Mouse (Mus musculus) skeletal muscle tissue, adult 2 months (tissue): ENCODE data around the gene Ctsc.

Experiments used
- DNase-seq: peaks from one replicate; pipeline ENCODE4 v3.0.0-alpha.2; 2012; ENCODE audit warnings: low read depth, low spot score

The Ctsc gene

DNA sequence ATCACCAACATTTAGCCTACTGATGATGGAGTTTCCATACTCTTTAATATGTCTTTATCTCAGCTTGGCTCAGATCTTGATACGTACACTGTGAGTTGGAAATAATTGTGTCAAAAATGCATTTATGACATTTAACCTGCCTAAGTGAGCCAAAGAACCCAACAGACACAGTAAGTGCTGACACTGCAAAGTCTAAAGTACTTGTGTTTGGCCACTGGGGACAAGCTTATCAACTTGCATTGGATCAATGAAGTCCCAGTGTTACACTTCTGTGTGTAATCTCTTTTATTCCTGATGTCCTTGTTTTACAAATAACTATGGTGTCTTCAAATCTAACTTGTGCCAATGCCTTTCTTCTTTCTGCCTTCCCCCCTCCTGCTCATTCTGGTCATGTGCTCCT is 18.1 kb downstream of the Ctsc start:
- DNase-seq: no peak

DNA sequence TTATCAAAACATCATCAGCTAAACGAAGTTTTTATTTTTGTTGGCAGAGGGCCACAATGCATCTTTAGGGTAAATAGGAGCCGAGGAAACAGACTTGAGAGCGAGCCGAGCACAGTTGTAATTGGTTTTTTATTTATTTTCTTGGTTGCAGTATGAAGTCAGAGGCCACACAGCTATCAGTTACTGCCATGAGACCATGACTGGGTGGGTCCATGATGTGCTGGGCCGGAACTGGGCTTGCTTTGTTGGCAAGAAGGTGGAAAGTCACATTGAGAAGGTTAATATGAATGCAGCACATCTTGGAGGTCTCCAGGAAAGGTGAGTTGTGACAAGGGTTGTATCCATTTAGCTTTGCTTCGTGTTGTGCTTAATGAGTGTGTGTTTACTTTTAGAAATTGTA is 19.0 kb downstream of the Ctsc start:
- no peak for DNase-seq

DNA sequence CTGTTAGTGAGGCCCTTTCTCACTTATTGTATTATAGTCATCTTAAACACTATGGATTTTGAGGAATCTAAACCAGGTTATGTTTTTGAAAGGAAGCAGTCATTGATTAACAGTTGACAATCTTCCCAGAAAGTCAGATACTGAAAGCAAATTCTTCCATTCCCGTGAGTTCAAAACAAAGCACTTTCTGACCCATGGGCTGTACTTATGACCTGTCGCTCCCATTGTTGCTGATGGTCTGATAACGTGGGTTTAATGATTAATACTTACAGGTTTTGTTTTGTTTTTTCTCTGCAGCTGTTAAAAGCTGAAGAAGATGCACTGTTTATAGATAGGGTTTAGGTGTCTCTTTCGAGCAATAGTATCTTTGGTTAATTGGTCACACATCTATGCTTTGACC is 27.9 kb downstream of the Ctsc start:
- no peak for DNase-seq

DNA sequence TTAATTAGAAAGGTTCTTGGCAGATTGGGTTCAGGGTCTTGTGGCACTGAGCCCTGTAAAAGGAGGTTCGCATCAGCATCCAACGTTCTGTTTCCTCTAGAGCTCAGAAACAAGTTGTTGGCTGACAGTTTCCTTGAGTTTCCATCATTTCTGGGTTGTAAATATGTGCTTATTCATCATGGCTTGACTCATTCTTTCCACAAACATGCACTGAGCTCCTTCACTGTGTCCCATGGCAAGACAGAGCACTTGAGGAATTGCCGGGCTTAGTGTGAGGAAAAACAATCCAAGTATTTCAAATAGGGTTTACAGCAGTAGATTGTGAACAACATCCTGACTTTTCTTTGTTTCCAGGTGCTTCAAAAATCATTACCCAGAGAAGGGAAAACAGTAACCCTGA is 28.8 kb downstream of the Ctsc start:
- no peak for DNase-seq

DNA sequence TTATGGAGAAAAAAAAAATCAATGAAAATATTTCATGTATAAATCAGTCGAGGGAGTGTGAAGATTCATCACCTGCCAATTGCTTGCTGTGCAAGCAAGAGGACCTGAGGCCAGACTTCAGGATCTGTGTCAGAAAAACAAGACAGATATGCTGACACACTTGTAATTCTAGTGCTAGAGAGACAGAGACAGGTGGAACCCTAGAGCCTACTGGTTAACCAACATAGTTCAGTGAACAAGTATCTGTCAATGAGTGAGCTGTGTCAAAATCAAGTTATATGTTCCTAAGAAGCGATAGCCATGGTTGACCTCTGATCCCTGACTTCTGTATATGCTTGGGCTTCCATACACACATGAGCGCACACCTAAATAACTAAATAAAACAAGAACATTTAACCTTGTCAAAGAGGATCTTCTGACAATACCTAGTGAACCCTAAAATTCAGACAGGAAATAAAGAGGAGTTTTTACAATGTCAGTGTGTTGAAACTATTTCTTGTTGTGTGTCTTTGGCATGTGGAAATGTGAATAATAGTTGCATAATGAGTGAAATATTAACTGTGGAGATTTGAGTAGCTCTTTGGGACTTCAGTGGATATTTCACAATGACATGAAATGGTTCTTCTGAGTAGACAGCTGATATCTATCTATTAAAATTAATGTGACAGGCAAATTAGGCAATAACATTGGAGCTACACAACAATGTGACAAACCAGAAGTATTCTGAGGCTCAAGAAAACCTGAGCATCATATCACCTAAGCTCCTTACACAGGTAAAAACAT is 32.7 kb downstream of the Ctsc start:
- peak; percentile 82 for DNase-seq

DNA sequence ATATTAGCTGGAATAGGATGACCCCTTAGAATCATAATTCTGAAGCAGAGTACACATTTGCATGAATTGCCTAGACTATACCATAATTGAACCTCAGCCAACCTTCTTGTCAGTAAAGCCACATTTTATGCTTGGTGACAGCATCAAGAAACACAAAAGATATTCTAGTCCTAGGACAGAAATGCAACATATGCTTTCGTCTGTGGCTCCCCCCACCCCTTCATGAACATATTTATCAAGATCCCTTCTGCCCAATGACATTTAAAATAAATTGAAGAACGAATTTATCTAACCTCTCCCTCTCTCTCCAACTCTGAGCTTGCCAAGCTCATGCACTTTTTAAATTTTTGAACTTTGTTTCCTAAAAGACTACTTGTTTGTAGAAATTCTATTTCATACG is 38.5 kb downstream of the Ctsc start:
- DNase-seq: no peak

DNA sequence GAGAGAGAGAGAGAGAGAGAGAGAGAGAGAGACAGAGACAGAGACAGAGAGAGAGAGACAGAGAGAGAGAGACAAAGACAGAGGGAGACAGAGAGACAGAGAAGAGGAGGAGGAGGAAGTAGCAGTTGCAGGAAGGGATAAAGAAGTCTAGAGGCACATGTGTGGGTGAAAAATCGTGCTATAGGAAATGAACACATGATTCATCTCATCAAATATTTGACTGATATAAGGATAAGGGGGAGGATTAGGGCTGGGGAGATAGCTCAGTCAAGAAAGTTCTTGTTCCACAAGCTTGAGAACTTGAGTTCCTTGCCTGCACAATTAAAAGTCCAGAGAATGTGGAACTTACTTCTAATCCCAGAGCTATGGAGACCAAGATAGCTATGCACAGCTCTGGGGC is 40.6 kb downstream of the Ctsc start:
- DNase-seq: no peak

DNA sequence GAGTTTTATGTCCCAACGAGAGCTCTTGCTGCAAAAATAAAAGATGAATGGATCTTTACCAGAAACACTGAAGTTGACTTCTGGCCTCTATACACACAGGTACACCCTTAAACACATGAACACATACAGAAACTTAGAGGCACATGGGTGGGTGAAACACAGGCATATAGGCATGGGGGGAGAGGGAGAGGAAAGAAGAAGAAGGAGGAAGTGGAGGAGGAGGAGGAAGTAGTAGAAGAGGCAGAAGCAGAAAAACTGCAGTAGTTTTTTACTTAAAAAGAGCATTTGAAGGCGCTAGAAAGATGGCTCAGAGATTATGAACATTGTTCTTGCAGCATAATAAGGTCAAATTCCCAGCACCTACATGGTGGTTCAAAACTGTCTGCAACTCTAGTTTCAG is 41.0 kb downstream of the Ctsc start:
- DNase-seq: no peak

DNA sequence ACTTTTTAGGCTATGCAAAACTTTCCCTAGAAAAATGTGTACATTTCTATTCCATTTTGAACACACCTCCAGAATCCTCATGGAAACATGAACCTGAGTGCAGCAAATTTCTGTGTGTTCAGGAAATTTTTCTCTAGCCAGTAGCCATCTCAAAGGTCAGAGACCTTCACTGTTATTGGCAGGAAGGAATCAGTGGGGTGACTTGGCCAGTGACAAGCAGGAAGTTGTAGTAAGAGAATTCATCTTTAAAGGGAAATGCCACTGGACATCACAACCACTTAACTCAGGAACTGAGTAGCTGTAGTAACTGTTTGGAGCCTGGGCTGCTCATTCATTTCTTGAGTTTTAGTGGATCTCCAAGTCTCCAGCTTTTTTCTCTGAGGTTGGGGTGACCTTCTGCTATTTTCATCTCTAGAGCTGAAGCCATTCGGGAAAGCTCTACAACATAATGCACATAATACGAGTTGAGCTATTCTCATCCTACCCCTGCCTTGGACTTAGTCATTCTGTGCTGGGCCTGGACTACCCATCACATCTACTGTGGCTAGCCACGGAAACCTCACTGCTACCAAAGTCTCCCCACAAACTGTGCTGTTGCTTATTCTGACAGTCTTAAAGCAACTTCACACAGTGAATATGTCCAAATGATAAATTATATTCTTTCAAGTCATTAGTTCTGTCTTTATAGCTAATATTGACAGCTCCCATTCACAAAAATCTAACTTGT is 41.7 kb downstream of the Ctsc start:
- no peak for DNase-seq

DNA sequence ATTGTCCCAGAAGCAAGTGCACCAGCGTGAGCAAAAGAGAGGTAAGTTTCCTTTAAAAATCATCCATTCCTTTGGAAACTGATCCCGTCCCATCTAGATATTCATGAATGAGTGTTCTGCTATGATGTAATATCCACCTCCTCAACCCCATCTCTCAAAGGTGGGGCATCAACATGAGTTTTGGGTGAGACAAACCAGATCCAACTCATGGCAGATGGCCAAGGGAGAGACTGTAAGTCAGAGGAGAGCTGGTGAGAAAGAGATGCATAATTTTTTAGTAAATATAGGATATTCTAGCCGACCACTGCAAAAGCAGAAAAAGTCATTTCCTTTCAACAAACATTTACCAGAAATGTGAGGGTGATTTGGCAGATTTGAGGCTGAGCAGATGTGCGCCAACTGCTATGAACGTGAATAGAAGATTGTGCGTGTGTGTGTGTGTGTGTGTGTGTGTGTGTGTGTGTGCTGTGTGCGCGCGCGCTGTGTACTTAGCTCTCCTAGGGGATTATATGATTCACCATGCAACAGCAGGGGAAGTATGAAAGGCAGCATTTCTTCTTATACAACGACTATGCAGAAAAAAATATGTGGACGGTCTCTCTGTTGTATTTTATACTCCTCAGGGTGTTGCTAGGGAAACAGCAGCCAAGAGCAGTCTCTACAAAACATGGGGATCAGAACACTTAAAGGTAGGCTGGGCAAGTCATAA is 42.9 kb downstream of the Ctsc start:
- peak; percentile 7 for DNase-seq

DNA sequence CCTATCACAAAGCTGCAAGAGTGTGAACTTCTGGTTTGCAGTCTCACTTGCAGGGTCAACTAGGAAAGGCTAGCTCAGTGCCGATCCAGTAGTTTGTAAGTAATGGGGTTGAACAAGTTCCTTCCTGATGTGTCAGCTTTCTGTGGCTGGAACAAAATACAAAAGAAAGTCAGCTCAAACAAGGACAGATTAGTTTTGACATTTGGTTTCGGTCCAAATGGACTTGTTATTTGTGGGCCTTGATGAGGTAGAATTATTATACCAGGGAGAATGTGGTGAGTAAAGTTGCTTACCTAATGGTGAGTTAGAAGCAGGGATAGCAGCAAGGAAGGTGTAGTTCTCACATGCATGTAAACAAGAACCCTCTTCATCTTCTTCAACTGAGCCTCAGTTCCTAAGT is 44.5 kb downstream of the Ctsc start:
- DNase-seq: no peak

DNA sequence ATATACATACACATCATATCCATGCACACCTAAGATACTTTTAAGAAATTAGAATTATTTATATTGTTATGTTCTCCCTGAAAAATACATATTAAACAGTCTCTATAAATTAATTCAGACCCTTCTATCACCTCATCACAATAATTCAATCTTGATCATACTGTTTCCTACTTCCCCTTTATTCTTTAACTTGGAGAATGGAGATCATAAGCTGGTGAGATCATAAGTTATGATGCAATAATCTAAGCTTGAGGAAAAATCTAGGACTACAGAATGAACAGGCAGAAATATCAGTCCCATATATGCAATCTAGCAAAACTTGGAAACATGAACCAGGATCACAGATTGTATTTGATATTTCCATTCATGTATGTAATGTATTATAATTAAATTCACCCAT is 49.6 kb downstream of the Ctsc start:
- no peak for DNase-seq

DNA sequence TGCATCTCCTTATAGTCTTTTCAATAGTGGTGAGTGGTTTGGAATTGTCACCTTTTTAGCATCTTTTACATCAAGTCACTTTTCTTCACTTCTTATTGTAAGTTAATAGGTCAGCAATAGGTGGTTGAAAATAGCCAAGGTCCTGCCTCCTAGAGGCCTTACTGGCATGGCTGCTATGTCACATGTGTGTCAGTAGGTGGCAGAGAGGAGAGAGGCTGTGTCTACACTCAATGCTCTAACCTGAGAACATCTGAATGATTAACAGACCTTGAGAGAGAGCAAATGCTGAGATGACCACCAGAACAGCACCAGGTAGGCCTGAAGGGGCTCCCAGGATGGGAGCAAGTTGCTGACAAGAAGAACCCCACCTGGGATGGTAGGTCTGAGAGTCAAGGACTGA is 65.9 kb downstream of the Ctsc start:
- no peak for DNase-seq

DNA sequence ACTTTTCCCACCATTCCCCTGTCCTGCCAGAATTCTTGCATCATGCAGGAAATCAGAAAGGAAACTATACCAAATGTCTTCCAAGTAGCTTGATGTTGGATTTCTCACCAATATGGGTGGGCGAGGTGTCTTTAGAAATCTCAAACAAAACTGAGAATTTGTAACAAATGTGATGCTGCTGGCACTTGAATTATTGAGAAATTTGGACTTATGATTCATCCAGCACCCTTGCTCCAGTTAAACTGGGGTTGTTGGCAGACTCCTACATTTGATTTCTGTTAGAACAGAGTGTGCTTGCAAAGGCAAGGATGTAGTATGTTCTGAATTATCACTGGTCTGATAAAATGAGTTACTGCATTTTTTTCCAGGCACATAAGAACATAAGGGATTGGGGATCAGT is 68.2 kb downstream of the Ctsc start:
- DNase-seq: peak; percentile 50

DNA sequence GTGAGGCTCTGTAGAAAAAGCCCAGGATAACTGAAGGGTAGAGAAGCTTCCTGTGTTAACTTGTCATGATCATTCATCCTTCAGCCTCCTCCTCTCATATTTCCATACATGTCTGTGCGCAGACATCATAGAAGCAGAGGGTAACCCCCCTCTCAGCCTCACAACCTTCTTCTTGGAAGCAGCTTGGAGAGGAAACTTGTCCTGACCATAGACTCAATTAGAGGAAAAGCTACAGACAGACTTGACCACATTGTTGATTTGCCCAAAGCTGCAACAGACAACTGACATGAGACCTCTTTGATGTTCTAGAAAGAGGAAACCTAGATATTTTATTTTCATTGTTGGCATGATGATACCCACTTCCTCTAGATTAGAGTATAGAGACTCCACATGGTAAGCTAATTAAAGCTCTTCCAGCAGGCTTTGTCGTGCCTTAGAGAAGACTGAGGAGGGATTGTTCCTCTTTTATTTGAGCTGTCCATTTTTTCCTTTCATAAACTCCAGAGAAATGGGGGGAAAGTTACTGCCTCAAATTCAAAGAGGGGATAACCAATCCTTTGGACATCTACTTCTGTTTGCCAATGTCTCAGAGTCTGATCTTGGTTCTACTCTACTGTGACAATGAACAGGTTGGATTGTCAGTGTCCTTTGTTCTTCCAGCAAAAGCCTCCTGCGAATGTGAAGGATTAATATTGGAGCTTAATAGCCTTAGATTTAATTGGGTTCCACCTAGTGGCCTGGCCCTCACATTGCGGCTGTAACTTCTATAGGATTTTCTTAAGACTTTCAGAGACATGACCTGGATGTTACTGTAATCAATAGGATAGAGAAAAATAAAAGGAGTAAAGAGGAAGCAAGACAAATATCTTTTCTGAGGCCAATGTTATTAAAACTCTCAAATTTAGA is 79.2 kb downstream of the Ctsc start:
- peak; percentile 13 for DNase-seq

DNA sequence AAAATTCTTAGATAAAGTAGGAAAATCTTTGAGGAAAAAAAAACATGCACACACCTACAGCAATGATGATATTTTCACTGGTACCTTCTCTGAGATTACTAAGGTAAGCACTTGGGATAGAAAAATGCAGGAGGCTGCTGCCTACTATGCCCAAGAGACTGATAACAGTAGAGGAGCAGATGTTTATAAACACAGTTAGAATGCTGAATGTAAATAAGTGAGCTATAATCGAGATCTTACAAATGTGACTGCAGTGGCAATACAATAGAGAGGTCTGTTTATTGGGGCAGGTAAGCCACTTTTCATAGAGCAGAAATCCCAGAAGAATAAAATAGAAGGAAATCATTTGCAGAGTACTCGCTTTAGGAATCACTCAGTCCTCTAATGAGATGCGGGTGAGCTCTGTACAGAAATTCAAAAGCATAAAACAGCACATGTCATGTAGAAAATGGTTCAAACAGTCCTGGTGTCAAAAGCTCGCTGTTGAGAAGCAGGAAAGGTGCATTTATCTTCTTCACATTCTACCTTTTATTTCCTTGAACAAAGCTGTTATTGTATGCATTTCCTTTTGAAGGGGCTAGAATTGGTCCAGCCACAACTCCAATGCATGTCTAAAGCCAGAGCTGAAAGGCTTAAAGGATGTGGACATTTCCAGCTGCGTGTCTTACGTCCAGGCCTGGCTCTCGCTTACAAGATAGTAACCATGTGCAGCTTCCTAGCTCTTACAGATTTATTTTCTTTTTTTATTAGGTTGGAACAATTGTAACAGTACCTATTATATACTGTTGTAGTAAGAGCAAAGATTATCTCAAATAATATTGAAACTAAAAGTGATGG is 80.4 kb downstream of the Ctsc start:
- no peak for DNase-seq
